Mouse (Mus musculus): ENCODE data around the gene Zmynd11. TPM values are rescaled to one million over a fixed set of nuclear protein-coding genes. Genes with fewer than 3 reads are reported as not detected.

Gene Zmynd11
- polyA plus RNA-seq (2012; rRNA removed), result 223 and 255 TPM in 2 replicates

DNA sequence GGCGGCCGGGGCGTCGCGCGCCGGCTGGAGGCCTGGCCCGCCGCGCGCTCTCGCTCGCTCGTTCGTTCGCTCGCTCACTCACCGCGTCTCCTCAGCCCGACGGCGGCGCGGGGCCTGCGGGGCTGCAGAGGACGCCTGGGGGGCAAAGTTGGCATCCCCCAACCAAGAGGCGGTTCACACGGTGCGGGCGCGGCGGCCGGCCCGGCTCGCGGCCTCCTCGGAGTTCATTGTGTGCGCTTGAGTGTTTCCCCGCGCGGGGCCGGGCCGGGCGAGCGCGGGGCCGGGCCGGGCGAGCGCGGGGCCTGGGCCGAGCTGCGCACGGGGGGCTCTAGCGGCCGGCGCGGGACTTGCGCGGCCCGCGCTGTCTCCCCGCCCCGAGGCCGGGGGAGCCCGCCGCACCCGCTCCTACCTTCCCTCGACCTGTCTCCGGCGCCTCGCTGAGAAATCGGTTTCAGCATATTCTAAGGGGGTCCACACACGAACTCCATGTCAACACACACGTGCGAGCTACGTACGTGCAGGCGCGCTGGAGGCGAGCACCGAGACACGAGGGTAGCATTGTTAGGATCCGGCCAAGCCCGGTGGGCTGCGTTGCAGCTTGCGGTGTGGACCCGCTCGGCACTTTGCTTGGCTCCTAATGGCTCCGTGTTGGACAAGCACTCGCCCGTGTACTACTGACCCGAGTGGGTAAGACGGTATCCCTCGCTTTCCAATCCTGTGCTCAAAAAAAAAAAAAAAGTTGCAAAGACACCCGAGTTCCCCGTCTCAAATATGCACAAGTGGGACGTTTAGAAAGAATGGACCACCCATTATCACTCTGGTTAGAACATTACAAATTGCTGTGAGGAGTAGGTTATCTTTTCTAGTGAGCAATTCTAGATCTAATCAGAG is at the start of gene Zmynd11:
TSS of gene Zmynd11 (minus strand) at position 685 of the 891 bp plus-strand sequence.
- TF ChIP-seq CTCF (IDR thresholded peaks at IDR 0.05; ENCODE audit: borderline replicate concordance, extremely low read depth, insufficient read depth, insufficient read length) (no peak), POLR2A (IDR thresholded peaks at IDR 0.05; ENCODE audit: borderline replicate concordance, extremely low read depth, insufficient read depth, insufficient read length, poor library complexity, severe bottlenecking) (peak; percentile 45; the same call in 1 of the 2 replicates)

DNA sequence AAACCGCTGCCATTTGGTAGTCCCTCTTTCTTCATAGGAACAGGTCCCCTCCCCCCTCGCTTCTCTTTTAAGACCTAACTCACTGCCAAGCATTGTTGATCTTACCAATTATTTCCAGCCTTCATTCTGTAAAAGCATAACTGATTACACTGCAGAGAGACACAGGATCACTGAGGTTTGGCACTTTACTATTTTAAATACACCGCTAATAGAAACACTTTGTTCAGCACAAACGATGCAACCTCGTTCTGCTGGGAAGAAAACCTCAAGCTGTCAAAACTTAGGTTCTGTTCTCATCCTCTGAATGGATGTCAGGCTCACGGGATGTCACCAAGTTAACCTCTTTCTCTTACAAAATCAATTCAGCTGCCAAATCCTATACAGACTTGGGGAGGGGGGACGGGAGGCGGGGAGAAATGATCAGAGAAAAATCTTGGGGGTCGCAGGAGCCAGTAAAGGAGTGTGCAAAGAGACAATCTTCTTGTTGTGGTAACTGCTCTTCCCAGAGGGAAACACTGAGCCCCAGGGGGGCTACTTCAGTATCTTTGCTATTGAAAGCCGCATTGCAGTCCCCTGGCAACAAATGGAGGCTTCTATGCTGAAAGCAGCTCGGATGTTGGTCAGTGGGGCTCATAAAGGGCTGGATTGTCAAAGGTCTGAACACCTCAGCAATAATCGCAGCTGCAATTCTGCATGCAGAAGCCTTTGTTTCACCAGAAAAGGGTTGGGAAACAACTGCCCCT is 30.9 kb upstream of the Zmynd11 start:
- peak; percentile 84 for DNase-seq (ENCODE audit: low read depth)
- TF ChIP-seq POLR2A (IDR thresholded peaks at IDR 0.05; ENCODE audit: borderline replicate concordance, extremely low read depth, insufficient read depth, insufficient read length, poor library complexity, severe bottlenecking) (no peak), CTCF (IDR thresholded peaks at IDR 0.05; ENCODE audit: borderline replicate concordance, extremely low read depth, insufficient read depth, insufficient read length) (no peak)

More for the DNA sequence above, at the start of gene Zmynd11:
- peak; percentile 83 for DNase-seq (ENCODE audit: low read depth)

DNA sequence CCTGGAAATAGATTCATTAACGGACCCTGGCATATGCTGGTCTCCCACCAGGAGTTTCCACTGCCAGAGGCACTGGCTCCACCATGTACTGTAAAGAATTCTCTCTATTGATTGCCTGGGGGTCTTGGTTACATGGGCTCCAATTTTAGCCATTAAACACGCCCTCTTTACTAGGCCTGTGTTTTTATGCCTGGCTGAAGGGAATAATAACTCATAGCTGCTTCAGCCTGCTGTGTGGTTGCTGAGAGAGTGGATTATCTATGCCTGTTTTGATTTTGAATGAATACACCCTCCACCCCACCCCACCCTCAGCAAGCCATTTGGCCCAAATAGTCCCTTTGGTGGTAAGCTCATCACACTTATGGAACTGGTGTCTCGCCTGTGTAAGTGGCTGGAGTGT is 20.9 kb upstream of the Zmynd11 start:
- TF ChIP-seq CTCF (IDR thresholded peaks at IDR 0.05; ENCODE audit: borderline replicate concordance, extremely low read depth, insufficient read depth, insufficient read length) (no peak), POLR2A (IDR thresholded peaks at IDR 0.05; ENCODE audit: borderline replicate concordance, extremely low read depth, insufficient read depth, insufficient read length, poor library complexity, severe bottlenecking) (no peak)
- peak; percentile 55 for DNase-seq (ENCODE audit: low read depth)

DNA sequence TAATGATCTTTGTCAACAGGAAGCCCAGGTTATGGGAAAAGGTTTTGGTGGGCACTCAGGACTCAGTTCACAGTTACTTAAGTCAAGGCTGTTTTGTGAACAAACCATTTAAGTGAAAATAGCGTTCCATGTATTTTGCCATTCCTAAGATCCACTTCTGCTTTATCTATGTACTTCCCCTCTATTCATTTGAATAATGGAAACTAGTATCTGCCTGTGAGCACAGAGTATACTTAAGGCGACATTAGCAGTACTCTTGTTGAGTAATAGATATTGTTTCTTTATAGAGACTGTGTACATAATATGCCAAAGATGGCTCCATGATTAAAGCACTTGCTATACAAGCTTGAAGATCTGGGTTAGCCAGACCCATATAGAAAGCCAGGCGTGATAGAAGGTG is 18.6 kb upstream of the Zmynd11 start:
- TF ChIP-seq CTCF (IDR thresholded peaks at IDR 0.05; ENCODE audit: borderline replicate concordance, extremely low read depth, insufficient read depth, insufficient read length) (no peak), POLR2A (IDR thresholded peaks at IDR 0.05; ENCODE audit: borderline replicate concordance, extremely low read depth, insufficient read depth, insufficient read length, poor library complexity, severe bottlenecking) (no peak)
- DNase-seq (ENCODE audit: low read depth), result no peak

DNA sequence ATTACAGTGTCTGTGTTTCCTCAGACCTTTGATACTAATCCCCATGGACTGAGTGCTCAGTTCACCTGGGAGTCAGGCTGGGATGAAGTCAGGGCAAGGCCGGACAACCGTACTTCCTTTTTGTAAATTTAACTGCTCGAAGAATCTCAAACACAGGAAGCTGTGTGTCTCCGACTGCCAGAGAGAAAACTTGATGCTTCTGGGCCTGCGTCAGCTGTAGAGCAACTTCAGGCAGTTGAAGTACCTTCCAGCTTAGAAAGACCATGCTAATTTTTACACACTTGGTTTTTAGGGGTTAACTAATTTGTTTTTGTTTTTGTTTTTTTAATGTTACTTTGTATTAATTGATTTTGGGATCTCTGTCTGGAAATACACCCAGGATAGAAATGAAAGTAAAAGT is 10.8 kb upstream of the Zmynd11 start:
- no peak for DNase-seq (ENCODE audit: low read depth)
- TF ChIP-seq CTCF (IDR thresholded peaks at IDR 0.05; ENCODE audit: borderline replicate concordance, extremely low read depth, insufficient read depth, insufficient read length) (no peak), POLR2A (IDR thresholded peaks at IDR 0.05; ENCODE audit: borderline replicate concordance, extremely low read depth, insufficient read depth, insufficient read length, poor library complexity, severe bottlenecking) (no peak)

DNA sequence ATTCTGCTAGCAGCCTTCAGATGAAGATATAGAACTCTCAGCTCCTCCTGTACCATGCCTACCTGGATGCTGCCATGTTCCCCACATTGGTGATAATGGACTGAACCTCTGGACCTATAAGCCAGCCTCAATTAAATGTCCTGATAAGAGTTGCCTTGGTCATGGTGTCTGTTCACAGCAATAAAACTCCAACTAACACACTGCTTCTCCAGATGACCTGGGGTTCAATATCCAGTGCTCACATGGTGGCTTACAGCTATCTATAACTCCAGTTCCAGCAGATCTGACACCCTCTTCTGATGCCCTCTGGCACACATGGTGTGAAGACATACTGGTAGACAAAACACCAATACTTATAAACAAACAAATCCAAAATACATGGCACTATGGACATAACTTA is 8.9 kb upstream of the Zmynd11 start:
- no peak for TF ChIP-seq CTCF (IDR thresholded peaks at IDR 0.05; ENCODE audit: borderline replicate concordance, extremely low read depth, insufficient read depth, insufficient read length)
- DNase-seq (ENCODE audit: low read depth), result no peak

DNA sequence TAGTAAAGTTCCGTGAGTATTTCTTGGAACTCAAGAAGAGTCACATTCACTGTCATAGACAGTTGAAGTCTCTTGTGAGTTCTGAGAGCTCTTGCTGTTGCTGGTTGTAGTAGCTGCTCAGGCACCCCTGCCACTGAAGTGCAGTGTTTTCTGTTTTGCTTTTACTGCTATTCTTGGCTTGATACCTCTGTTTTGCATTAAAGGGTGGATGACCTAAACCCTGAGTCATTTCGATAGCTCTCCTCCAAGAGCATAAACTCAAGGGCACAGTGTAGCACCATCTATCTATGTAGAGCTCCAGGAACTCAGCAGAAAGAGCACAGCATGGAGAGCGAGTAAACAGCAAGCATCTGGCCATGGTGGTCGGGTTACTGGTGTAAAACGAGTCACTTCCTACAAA is 2.1 kb upstream of the Zmynd11 start:
- no peak for DNase-seq (ENCODE audit: low read depth)
- TF ChIP-seq POLR2A (IDR thresholded peaks at IDR 0.05; ENCODE audit: borderline replicate concordance, extremely low read depth, insufficient read depth, insufficient read length, poor library complexity, severe bottlenecking) (no peak), CTCF (IDR thresholded peaks at IDR 0.05; ENCODE audit: borderline replicate concordance, extremely low read depth, insufficient read depth, insufficient read length) (no peak)

DNA sequence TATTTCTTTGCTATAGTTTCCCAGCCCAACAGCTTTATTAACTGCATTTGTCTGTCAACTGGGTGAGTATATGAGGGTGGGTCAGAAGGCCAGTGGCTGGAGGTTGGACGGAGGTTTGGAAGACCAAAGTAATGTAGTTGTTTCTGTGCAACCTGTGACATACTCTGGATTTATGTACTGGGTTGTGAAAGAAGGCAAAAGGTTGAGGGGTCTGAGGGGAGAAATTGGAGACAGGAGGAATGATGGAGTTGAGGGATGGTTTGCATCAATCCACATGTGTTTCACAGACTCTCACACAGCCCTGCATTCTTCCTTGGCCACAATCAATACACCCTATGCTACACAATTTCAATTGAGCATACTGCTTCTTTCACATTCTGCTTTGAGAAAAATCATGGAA is 1.4 kb upstream of the Zmynd11 start:
- no peak for TF ChIP-seq CTCF (IDR thresholded peaks at IDR 0.05; ENCODE audit: borderline replicate concordance, extremely low read depth, insufficient read depth, insufficient read length)
- TF ChIP-seq POLR2A (IDR thresholded peaks at IDR 0.05; ENCODE audit: borderline replicate concordance, extremely low read depth, insufficient read depth, insufficient read length, poor library complexity, severe bottlenecking), result no peak
- no peak for DNase-seq (ENCODE audit: low read depth)

DNA sequence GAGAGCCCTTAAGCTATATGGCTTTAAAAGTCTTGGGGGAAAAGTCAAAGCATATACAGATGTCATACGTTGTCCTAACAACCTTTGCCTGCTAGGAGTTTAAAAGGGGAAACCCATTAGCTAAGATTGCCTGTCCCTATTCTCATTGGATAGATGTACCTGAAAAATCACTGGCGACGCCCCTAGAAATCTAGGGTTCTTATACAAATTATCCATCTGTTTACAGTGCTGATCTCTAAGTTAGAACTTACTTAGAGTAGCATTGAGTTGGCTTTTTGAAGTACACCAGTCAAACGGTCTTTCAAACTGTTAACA is 364 bp upstream of the Zmynd11 start:
- TF ChIP-seq CTCF (IDR thresholded peaks at IDR 0.05; ENCODE audit: borderline replicate concordance, extremely low read depth, insufficient read depth, insufficient read length), result no peak
- no peak for TF ChIP-seq POLR2A (IDR thresholded peaks at IDR 0.05; ENCODE audit: borderline replicate concordance, extremely low read depth, insufficient read depth, insufficient read length, poor library complexity, severe bottlenecking)
- DNase-seq (ENCODE audit: low read depth), result peak; percentile 49

DNA sequence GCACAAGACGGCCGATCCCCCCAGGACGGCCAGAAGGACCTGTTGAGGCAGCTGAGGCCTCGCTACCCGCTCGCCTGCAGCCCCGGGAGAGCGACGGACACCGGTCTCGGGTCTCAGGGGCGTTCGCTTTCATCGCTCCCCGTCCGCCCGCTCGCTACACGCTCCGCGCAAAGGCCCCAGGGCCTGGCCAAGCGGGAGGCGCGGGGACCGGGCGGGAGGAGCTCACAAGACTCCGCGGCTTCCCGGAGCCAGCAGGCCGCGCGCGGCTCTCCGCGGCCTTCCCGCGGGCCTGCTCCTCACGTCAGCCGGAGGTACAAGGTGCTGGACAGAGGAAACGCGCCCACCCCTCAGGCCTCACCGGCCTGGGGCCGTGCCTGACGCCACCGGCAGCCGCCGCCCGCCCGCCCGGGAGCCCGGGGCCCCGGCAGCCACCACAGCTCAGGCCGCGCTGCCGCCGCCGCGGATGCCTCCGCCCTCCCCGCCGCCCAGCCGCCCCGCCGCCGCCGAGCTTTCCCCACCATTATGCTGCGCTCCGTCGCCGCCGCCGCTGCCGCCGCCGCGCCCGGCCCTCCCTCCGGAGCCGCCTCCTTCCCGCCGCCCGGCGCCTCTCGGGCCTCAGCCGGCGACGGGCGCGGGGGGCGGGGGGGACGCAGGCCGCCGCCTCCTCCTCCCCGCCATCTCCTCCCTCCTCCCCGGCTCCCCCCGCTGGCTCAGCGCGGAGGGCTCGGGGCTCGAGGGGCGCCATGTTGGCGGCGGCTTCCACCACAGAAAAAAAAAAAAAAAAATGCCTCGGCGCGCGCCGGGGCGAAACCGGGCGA is 1.1 kb downstream of the Zmynd11 start:
- no peak for TF ChIP-seq CTCF (IDR thresholded peaks at IDR 0.05; ENCODE audit: borderline replicate concordance, extremely low read depth, insufficient read depth, insufficient read length)
- no peak for TF ChIP-seq POLR2A (IDR thresholded peaks at IDR 0.05; ENCODE audit: borderline replicate concordance, extremely low read depth, insufficient read depth, insufficient read length, poor library complexity, severe bottlenecking)
- DNase-seq (ENCODE audit: low read depth), result peak; percentile 87
